Mouse (Mus musculus) bone marrow, adult 2 months (tissue): ENCODE results near the gene Adamts12.

Experiments used
- CTCF ChIP-seq: fragments of 200-500 bp; IDR thresholded peaks from 2 replicates; pipeline ENCODE4 v1.5.1; 2011; ENCODE audit warnings: low read length, control low read depth; ENCODE audit not compliant: control insufficient read depth, insufficient read depth
- POLR2A ChIP-seq: fragments of 200-500 bp; IDR thresholded peaks from 2 replicates; pipeline ENCODE4 v1.6.1; 2011; ENCODE audit warnings: low read depth, mild to moderate bottlenecking, control low read depth, low read length, borderline replicate concordance; ENCODE audit not compliant: control insufficient read depth

DNA sequence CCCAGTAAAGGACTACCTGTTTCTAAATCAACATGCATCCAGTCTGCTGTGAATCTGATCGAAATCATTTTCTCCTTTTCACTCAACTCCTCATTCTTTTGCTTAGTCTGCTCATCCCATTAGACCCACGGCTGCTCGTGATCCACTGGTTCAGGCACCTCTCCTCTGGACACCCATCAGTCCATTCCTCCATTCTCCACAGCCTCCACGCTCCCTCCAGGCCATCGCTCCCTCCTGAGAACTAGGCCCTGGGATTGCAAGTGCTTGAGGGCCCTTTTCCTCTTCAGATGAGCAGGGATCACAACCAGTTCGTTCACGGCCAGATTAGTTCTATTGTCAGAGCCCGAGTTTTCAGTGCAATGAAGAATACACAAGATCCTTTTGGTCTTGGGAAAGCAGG lies 316.0 kb downstream of the Adamts12 start:
- no peak for TF ChIP-seq CTCF
- TF ChIP-seq POLR2A, result no peak
